9 mouse cellular contexts compared by ENCODE assay signal in genomic region chr2:167060761-167061160, GRCm38 (mm10). TPM values are rescaled to one million over a fixed set of nuclear protein-coding genes. Genes with fewer than 3 reads are reported as not detected.
DNase-seq lines count a peak whose midpoint lies in the region; ATAC-seq and TF ChIP-seq lines count a peak whose summit lies in the region.
"Had no signal": no experiment of that assay in that cellular context is flagged by ENCODE, and none has a peak within 500 bp of the region (broad histone marks: within the 10 kb centered on the region; RNA-seq: fewer than 3 reads in every experiment).

No protein-coding gene starts in this region.

- DNase-seq in kidney, adult 2 months: no peak
- no peak for DNase-seq in kidney, adult 8-10 months
- DNase-seq in MEL (ENCODE audit: low read depth, low spot score): peak; percentile 39
- no peak for DNase-seq in liver, postnatal 0 days
- no peak for DNase-seq in testis, postnatal 14 days (ENCODE audit: low spot score)
- no peak for DNase-seq in adrenal gland, adult 18-20 months (ENCODE audit: low spot score in 2 of 2)
- DNase-seq: embryo, embryonic 11 days had no signal

- H3K9me3 ChIP-seq in MEL (replicated peaks; ENCODE audit: insufficient read depth, low read length): no peaks in the 10 kb centered on the region
- no peaks in the 10 kb centered on the region for H3K9me3 ChIP-seq in forebrain, embryonic 13.5 days (replicated peaks)
- no peaks in the 10 kb centered on the region for H3K9me3 ChIP-seq in liver, postnatal 0 days (ENCODE audit: low read length)

- TF ChIP-seq POLR2A in kidney, adult 2 months (IDR thresholded peaks at IDR 0.05; ENCODE audit: low read depth, low read length): no peak
- no peak for TF ChIP-seq POLR2A in MEL (IDR thresholded peaks at IDR 0.05; ENCODE audit: control insufficient read depth in 1 of 2, insufficient read depth in 1 of 2, low read depth in 1 of 2, low read length in 2 of 2, poor library complexity in 1 of 2)

- peaks cover 16% of the 10 kb centered on the region; the same call in 1 of the 2 replicates for H3K36me3 ChIP-seq in kidney, adult 2 months (ENCODE audit: control insufficient read depth, insufficient read depth, low read length)
- H3K36me3 ChIP-seq in MEL (ENCODE audit: control insufficient read depth in 1 of 2, insufficient read depth in 2 of 2, low read length in 2 of 2): peaks cover 15 to 16% of the 10 kb centered on the region in 2 experiments
- H3K36me3 ChIP-seq in forebrain, embryonic 13.5 days (ENCODE audit: poor library complexity, severe bottlenecking): peaks cover 48% of the 10 kb centered on the region
- H3K36me3 ChIP-seq in liver, postnatal 0 days (replicated peaks; ENCODE audit: insufficient read depth, low read length): peaks cover 49% of the 10 kb centered on the region

- no peak overlapping the region for H3K4me2 ChIP-seq in forebrain, embryonic 13.5 days
- H3K4me2 ChIP-seq in liver, postnatal 0 days (ENCODE audit: low read depth, low read length): peak overlapping the region; percentile 89

- no peak for ATAC-seq in forebrain, embryonic 13.5 days
- ATAC-seq in liver, postnatal 0 days: no peak
- no peak for ATAC-seq in CD4-positive, CD25-positive, alpha-beta regulatory T cell, adult 4 months

- TF ChIP-seq RAD21 in MEL (IDR thresholded peaks at IDR 0.05; ENCODE audit: low read depth, low read length): no peak

- no peak for TF ChIP-seq EP300 in MEL (IDR thresholded peaks at IDR 0.05; ENCODE audit: low read depth in 1 of 2, low read length in 2 of 2)
- TF ChIP-seq EP300 in liver, postnatal 0 days (IDR thresholded peaks at IDR 0.05; ENCODE audit: low read depth): no peak

- peak overlapping the region; percentile 7; the same call in 1 of the 2 replicates for H3K4me3 ChIP-seq in kidney, adult 2 months (ENCODE audit: insufficient read depth, low read depth, low read length)
- H3K4me3 ChIP-seq in MEL (ENCODE audit: control insufficient read depth in 1 of 2, insufficient read depth in 1 of 2, low read depth in 2 of 2, low read length in 2 of 2): no peak overlapping the region; a peak in 1 of 4 replicates
- H3K4me3 ChIP-seq in forebrain, embryonic 13.5 days: no peak overlapping the region
- peak overlapping the region; percentile 92 for H3K4me3 ChIP-seq in liver, postnatal 0 days (ENCODE audit: low read depth, low read length)

- no peak for TF ChIP-seq CTCF in kidney, adult 2 months (conservative IDR thresholded peaks at IDR 0.05; ENCODE audit: insufficient read depth, insufficient read length, low read depth, low read length)
- TF ChIP-seq CTCF in MEL (IDR thresholded peaks at IDR 0.05 in 2 of 3, conservative IDR thresholded peaks at IDR 0.05 in 1 of 3; ENCODE audit: control insufficient read depth in 1 of 3, insufficient read depth in 1 of 3, low read depth in 2 of 3, low read length in 3 of 3, poor library complexity in 1 of 3, severe bottlenecking in 1 of 3): no peak
- TF ChIP-seq CTCF in liver, postnatal 0 days (IDR thresholded peaks at IDR 0.05; ENCODE audit: low read depth): no peak

- no peaks in the 10 kb centered on the region for H3K27me3 ChIP-seq in kidney, adult 2 months (replicated peaks; ENCODE audit: control insufficient read depth, insufficient read depth, low read length)
- H3K27me3 ChIP-seq in MEL (ENCODE audit: control insufficient read depth in 1 of 2, insufficient read depth in 2 of 2, low read length in 2 of 2): no peaks in the 10 kb centered on the region
- no peaks in the 10 kb centered on the region for H3K27me3 ChIP-seq in forebrain, embryonic 13.5 days
- no peaks in the 10 kb centered on the region for H3K27me3 ChIP-seq in liver, postnatal 0 days (ENCODE audit: insufficient read depth, low read length)

- H3K79me2 ChIP-seq in MEL (ENCODE audit: control insufficient read depth, insufficient read depth, low read length, poor library complexity): peaks cover 48% of the 10 kb centered on the region

- peaks cover 25% of the 10 kb centered on the region for H3K4me1 ChIP-seq in kidney, adult 2 months (ENCODE audit: control insufficient read depth, insufficient read depth, low read length)
- peaks cover 0 to 6% of the 10 kb centered on the region in 2 experiments; a peak in 2 of 4 replicates for H3K4me1 ChIP-seq in MEL (ENCODE audit: control insufficient read depth in 1 of 2, insufficient read depth in 2 of 2, low read length in 2 of 2)
- peaks cover 38% of the 10 kb centered on the region for H3K4me1 ChIP-seq in forebrain, embryonic 13.5 days
- H3K4me1 ChIP-seq in liver, postnatal 0 days (ENCODE audit: insufficient read depth): peaks cover 40% of the 10 kb centered on the region

- H3K27ac ChIP-seq in kidney, adult 2 months (ENCODE audit: insufficient read depth, low read depth, low read length): peak overlapping the region; percentile 80
- no peak overlapping the region for H3K27ac ChIP-seq in MEL (ENCODE audit: control insufficient read depth, low read depth, low read length)
- H3K27ac ChIP-seq in forebrain, embryonic 13.5 days: no peak overlapping the region
- peak overlapping the region; percentile 99 for H3K27ac ChIP-seq in liver, postnatal 0 days (ENCODE audit: low read depth)

- H3K9ac ChIP-seq in MEL (ENCODE audit: control insufficient read depth, low read depth, low read length, poor library complexity, severe bottlenecking): peak overlapping the region; percentile 11; the same call in 1 of the 2 replicates
- H3K9ac ChIP-seq in forebrain, embryonic 13.5 days: peak overlapping the region; percentile 52
- H3K9ac ChIP-seq in liver, postnatal 0 days (replicated peaks): peak overlapping the region; percentile 92

TF ChIP-seq in MEL, 35 proteins besides CTCF, POLR2A, EP300 and RAD21:
- no peak for TF ChIP-seq TCF12 (IDR thresholded peaks at IDR 0.05; ENCODE audit: low read depth, low read length)
- TF ChIP-seq ELF1 (IDR thresholded peaks at IDR 0.05; ENCODE audit: low read depth, low read length): no peak
- TF ChIP-seq ZNF384 (IDR thresholded peaks at IDR 0.05; ENCODE audit: low read depth, low read length): no peak
- TF ChIP-seq CHD2 (IDR thresholded peaks at IDR 0.05; ENCODE audit: low read length): no peak

RNA-seq across cellular contexts. Expression of gene Znfx1, which starts 2.1 kb away (rescaled TPM):
- 58.7 and 60.9 TPM in 2 replicates for polyA plus RNA-seq in kidney, adult 2 months (2012; rRNA removed)
- 12.1 and 15.6 TPM in 2 replicates for total RNA-seq in MEL (2012; rRNA removed)
- polyA plus RNA-seq in MEL (2012; ENCODE audit: insufficient read depth in 1 of 2, insufficient read length in 2 of 2, low read depth in 1 of 2, low replicate concordance in 2 of 2, missing spikeins in 1 of 2): 10 to 100 TPM in 1 of 2 experiments, not detected in 1; 17.1 TPM
- 5.6 and 6.2 TPM in 2 replicates for polyA plus RNA-seq in forebrain, embryonic 13.5 days (2015; fragmentation: Nextera tagmentation; extraction: Ambion mirVana)
- 5.8 and 6.3 TPM in 2 replicates for polyA plus RNA-seq in liver, postnatal 0 days (2015; fragmentation: Nextera tagmentation; extraction: Ambion mirVana)
- 10 to 100 TPM; 56.3 to 72.9 TPM for total RNA-seq in adrenal gland, adult 18-20 months (2021)
- polyA plus RNA-seq in CD4-positive, CD25-positive, alpha-beta regulatory T cell, adult 4 months (2017; shearing (Covaris generic)): 10 to 100 TPM; 18.1 to 27.6 TPM

RNA-seq across cellular contexts. Expression of gene Ddx27, which starts 45.8 kb away (rescaled TPM):
- polyA plus RNA-seq in kidney, adult 2 months (2012; rRNA removed): 14.9 and 15.0 TPM in 2 replicates
- total RNA-seq in MEL (2012; rRNA removed): 125 and 143 TPM in 2 replicates
- polyA plus RNA-seq in MEL (2012; ENCODE audit: insufficient read depth in 1 of 2, insufficient read length in 2 of 2, low read depth in 1 of 2, low replicate concordance in 2 of 2, missing spikeins in 1 of 2): 100 to 1,000 TPM in 1 of 2 experiments, 10 to 100 TPM in 1; 61.7 to 181 TPM
- 46.7 and 50.0 TPM in 2 replicates for polyA plus RNA-seq in forebrain, embryonic 13.5 days (2015; fragmentation: Nextera tagmentation; extraction: Ambion mirVana)
- 19.2 and 21.9 TPM in 2 replicates for polyA plus RNA-seq in liver, postnatal 0 days (2015; fragmentation: Nextera tagmentation; extraction: Ambion mirVana)
- 10 to 100 TPM; 30.6 to 35.9 TPM for total RNA-seq in adrenal gland, adult 18-20 months (2021)
- polyA plus RNA-seq in CD4-positive, CD25-positive, alpha-beta regulatory T cell, adult 4 months (2017; shearing (Covaris generic)): 10 to 100 TPM; 33.4 to 61.0 TPM

Comparison
In these comparisons a context has a peak if more than half of its experiments do, and no peak if none do; other contexts are left out.
1. H3K27ac ChIP-seq: peak in kidney, adult 2 months (single experiment) and liver, postnatal 0 days (single experiment); none in MEL (single experiment) and forebrain, embryonic 13.5 days (single experiment).
2. H3K4me3 ChIP-seq: peak in kidney, adult 2 months (single experiment) and liver, postnatal 0 days (single experiment); none in MEL (0 of 2) and forebrain, embryonic 13.5 days (single experiment).
3. H3K9ac ChIP-seq: peak in every context shown above with its lines; median percentile 92 in liver, postnatal 0 days; 52 in forebrain, embryonic 13.5 days; 11 in MEL.